ENCODE assay signal across 8 mouse cellular contexts in genomic region chr2:166353447-166354111, GRCm38 (mm10).
A peak's percentile ranks its signal among the peaks of the same experiment; 100 is the strongest.
DNase-seq lines count a peak whose midpoint lies in the region; ATAC-seq and TF ChIP-seq lines count a peak whose summit lies in the region.

No protein-coding gene starts in this region.

- intact Hi-C loops in heart, adult 2 months (cut with DNase I) = no loop called here

- WGBS in heart, adult 2 months = 45% methylated on average over 12 of the region's 12 CpGs
- WGBS in midbrain, postnatal 0 days = 42% methylated on average over 12 of the region's 12 CpGs

- H3K79me2 ChIP-seq in heart, adult 2 months (replicated peaks; ENCODE audit: control insufficient read depth, insufficient read depth, low read length) = no peaks in the 10 kb centered on the region

- 0 out of 2 replicates have a peak, but pooled peaks have one; percentile 26 for TF ChIP-seq EP300 in heart, adult 2 months (IDR thresholded peaks at IDR 0.05; ENCODE audit: insufficient read depth, low read depth, low read length)

- DNase-seq in urinary bladder, postnatal 14 days (ENCODE audit: low spot score) = peak; percentile 16
- DNase-seq in urinary bladder, adult 2 months (ENCODE audit: low spot score) = no peak
- peak; percentile 56 to 62 for DNase-seq in heart, adult 2 months
- DNase-seq in kidney, adult 9 months = peak; percentile 52
- peak; percentile 73 for DNase-seq in midbrain, postnatal 0 days (ENCODE audit: low spot score)
- no peak for DNase-seq in cerebellum, adult 18-20 months
- DNase-seq in urinary bladder, postnatal 25 days (ENCODE audit: low spot score) = no peak
- no peak for DNase-seq in right cerebral cortex, postnatal 4 days

- no peak for ATAC-seq in midbrain, postnatal 0 days (ENCODE audit: low FRiP score)

- H3K36me3 ChIP-seq in heart, adult 2 months (ENCODE audit: control insufficient read depth, insufficient read depth, low read length) = no peaks in the 10 kb centered on the region
- H3K36me3 ChIP-seq in midbrain, postnatal 0 days (ENCODE audit: insufficient read depth, low read length) = no peaks in the 10 kb centered on the region

- no peak overlapping the region for H3K4me2 ChIP-seq in midbrain, postnatal 0 days (ENCODE audit: low read depth, low read length, poor library complexity, severe bottlenecking)

- no peak overlapping the region for H3K4me3 ChIP-seq in heart, adult 2 months
- H3K4me3 ChIP-seq in midbrain, postnatal 0 days (ENCODE audit: low read depth, low read length) = no peak overlapping the region

- no peak overlapping the region; the same call in 1 of the 2 replicates for H3K27ac ChIP-seq in heart, adult 2 months
- H3K27ac ChIP-seq in midbrain, postnatal 0 days (ENCODE audit: low read depth, low read length) = no peak overlapping the region

- no peak for TF ChIP-seq CTCF in heart, adult 2 months (IDR thresholded peaks at IDR 0.05)
- TF ChIP-seq CTCF in midbrain, postnatal 0 days (IDR thresholded peaks at IDR 0.05) = no peak

- H3K27me3 ChIP-seq in heart, adult 2 months (ENCODE audit: control insufficient read depth, insufficient read depth, low read length) = no peaks in the 10 kb centered on the region
- no peaks in the 10 kb centered on the region for H3K27me3 ChIP-seq in midbrain, postnatal 0 days (ENCODE audit: insufficient read depth, low read length)

- no peaks in the 10 kb centered on the region for H3K9me3 ChIP-seq in midbrain, postnatal 0 days (ENCODE audit: low read length)

- no peak overlapping the region for H3K9ac ChIP-seq in heart, adult 2 months (ENCODE audit: low read depth, low read length)
- no peak overlapping the region for H3K9ac ChIP-seq in midbrain, postnatal 0 days (replicated peaks; ENCODE audit: low read length, poor library complexity, severe bottlenecking)

- peaks cover 5% of the 10 kb centered on the region for H3K4me1 ChIP-seq in heart, adult 2 months (ENCODE audit: control insufficient read depth, insufficient read depth, low read length)
- H3K4me1 ChIP-seq in midbrain, postnatal 0 days (ENCODE audit: insufficient read depth, low read length) = 0 out of 2 replicates have a peak, but pooled peaks cover 6% of the 10 kb centered on the region

- TF ChIP-seq POLR2A in heart, adult 2 months (IDR thresholded peaks at IDR 0.05; ENCODE audit: insufficient read depth, low read depth, low read length) = no peak

Comparison
In these comparisons a context has a peak if more than half of its experiments do, and no peak if none do; other contexts are left out.
1. DNase-seq: peak in urinary bladder, postnatal 14 days (single experiment), heart, adult 2 months (2 of 2), kidney, adult 9 months (single experiment) and midbrain, postnatal 0 days (single experiment); none in urinary bladder, adult 2 months (single experiment), cerebellum, adult 18-20 months (0 of 2), urinary bladder, postnatal 25 days (single experiment) and right cerebral cortex, postnatal 4 days (single experiment).